Mouse (Mus musculus): ENCODE data around the gene Lrrc36. TPM values are rescaled to one million over a fixed set of nuclear protein-coding genes. Genes with fewer than 3 reads are reported as not detected.

Lrrc36 gene
- total RNA-seq, 2 experiments from 2014 or later, result 0.41 to 0.64 TPM

- DNase-seq (ENCODE audit: low spot score), result no peak
Observed at GRCm38 (mm10) chr8:105431743-105432515, 18.6 kb downstream of the Lrrc36 start.

- DNase-seq (ENCODE audit: low spot score), result no peak
Observed at GRCm38 (mm10) chr8:105433021-105433420, 19.6 kb downstream of the Lrrc36 start.

GRCm38 (mm10) chr8:105433511-105433910 is 20.1 kb downstream of the Lrrc36 start:
- peak; percentile 24 for DNase-seq (ENCODE audit: low spot score)

GRCm38 (mm10) chr8:105434136-105434535 is 20.8 kb downstream of the Lrrc36 start:
- no peak for DNase-seq (ENCODE audit: low spot score)

- DNase-seq (ENCODE audit: low spot score), result no peak
Observed at GRCm38 (mm10) chr8:105436218-105436617, 22.8 kb downstream of the Lrrc36 start.

- no peak for DNase-seq (ENCODE audit: low spot score)
Observed at GRCm38 (mm10) chr8:105437078-105437748, 23.8 kb downstream of the Lrrc36 start.

GRCm38 (mm10) chr8:105438865-105439264 is 25.5 kb downstream of the Lrrc36 start:
- peak; percentile 28 for DNase-seq (ENCODE audit: low spot score)

GRCm38 (mm10) chr8:105441433-105441832 is 28.1 kb downstream of the Lrrc36 start:
- DNase-seq (ENCODE audit: low spot score), result no peak

GRCm38 (mm10) chr8:105442661-105443060 is 29.3 kb downstream of the Lrrc36 start:
- no peak for DNase-seq (ENCODE audit: low spot score)

GRCm38 (mm10) chr8:105445296-105446126 is 32.1 kb downstream of the Lrrc36 start:
- peak; percentile 53 for DNase-seq (ENCODE audit: low spot score)

GRCm38 (mm10) chr8:105446127-105446552 is 32.8 kb downstream of the Lrrc36 start:
- peak; percentile 54 for DNase-seq (ENCODE audit: low spot score)

GRCm38 (mm10) chr8:105448188-105448587 is 34.8 kb downstream of the Lrrc36 start:
- DNase-seq (ENCODE audit: low spot score), result no peak

- no peak for DNase-seq (ENCODE audit: low spot score)
Observed at GRCm38 (mm10) chr8:105448596-105448995, 35.2 kb downstream of the Lrrc36 start.

GRCm38 (mm10) chr8:105450977-105451376 is 37.6 kb downstream of the Lrrc36 start:
- no peak for DNase-seq (ENCODE audit: low spot score)

- DNase-seq (ENCODE audit: low spot score), result peak; percentile 7
Observed at GRCm38 (mm10) chr8:105451903-105452603, 38.7 kb downstream of the Lrrc36 start.

- no peak for DNase-seq (ENCODE audit: low spot score)
Observed at GRCm38 (mm10) chr8:105453296-105453695, 39.9 kb downstream of the Lrrc36 start.

- peak; percentile 19 for DNase-seq (ENCODE audit: low spot score)
Observed at GRCm38 (mm10) chr8:105454088-105454487, 40.7 kb downstream of the Lrrc36 start.

- DNase-seq (ENCODE audit: low spot score), result no peak
Observed at GRCm38 (mm10) chr8:105455218-105455617, 41.8 kb downstream of the Lrrc36 start.

- DNase-seq (ENCODE audit: low spot score), result no peak
Observed at GRCm38 (mm10) chr8:105461085-105461803, 47.9 kb downstream of the Lrrc36 start.

- no peak for DNase-seq (ENCODE audit: low spot score)
Observed at GRCm38 (mm10) chr8:105464595-105464994, 51.2 kb downstream of the Lrrc36 start.

GRCm38 (mm10) chr8:105466246-105466645 is 52.9 kb downstream of the Lrrc36 start:
- DNase-seq (ENCODE audit: low spot score), result no peak
